Mouse (Mus musculus) midbrain, embryonic 16.5 days (tissue): Measurements from ENCODE around the gene Vmn2r37. TPM values are rescaled to one million over a fixed set of nuclear protein-coding genes. Genes with fewer than 3 reads are reported as not detected.
"Not testable (repeated sequence)": the region's sequence is repeated elsewhere in the genome, so short reads cannot be mapped to it uniquely, and the experiment has no call there.

Experiments used
- ATAC-seq: fragments of 200-750 bp; cut with Nextera tagmentation; 2 replicates; pipeline ENCODE4 v1.8.0; 2017; ENCODE audit warnings: moderate TSS enrichment
- H3K27ac ChIP-seq: fragments of 300-500 bp; sonication (generic); 2 replicates; pipeline ENCODE4 v1.5.1; 2014; ENCODE audit warnings: mild to moderate bottlenecking, low read length, mixed read lengths
- H3K27me3 ChIP-seq: fragments of 300-500 bp; sonication (generic); 2 replicates; pipeline ENCODE4 v1.6.1; 2014; ENCODE audit warnings: low read depth, low read length, mixed read lengths; ENCODE audit not compliant: control insufficient read depth, insufficient read depth
- H3K36me3 ChIP-seq: fragments of 300-500 bp; sonication (generic); 2 replicates; pipeline ENCODE4 v1.6.1; 2014; ENCODE audit warnings: mild to moderate bottlenecking, low read length, moderate library complexity, mixed read lengths; ENCODE audit not compliant: control insufficient read depth, insufficient read depth
- H3K4me1 ChIP-seq: fragments of 300-500 bp; sonication (generic); 2 replicates; pipeline ENCODE4 v1.6.1; 2014; ENCODE audit warnings: mild to moderate bottlenecking, low read length, mixed read lengths; ENCODE audit not compliant: control insufficient read depth, insufficient read depth
- H3K4me2 ChIP-seq: fragments of 300-500 bp; sonication (generic); 2 replicates; pipeline ENCODE4 v1.6.1; 2014; ENCODE audit warnings: mild to moderate bottlenecking, low read length, mixed read lengths
- H3K4me3 ChIP-seq: fragments of 300-500 bp; sonication (generic); 2 replicates; pipeline ENCODE4 v1.5.1; 2014; ENCODE audit warnings: low read depth, mild to moderate bottlenecking, low read length, moderate library complexity, mixed read lengths
- H3K9ac ChIP-seq: fragments of 300-500 bp; sonication (generic); 2 replicates; pipeline ENCODE4 v1.6.1; 2014; ENCODE audit warnings: low read depth, low read length, mixed read lengths
- H3K9me3 ChIP-seq: fragments of 300-500 bp; sonication (generic); replicated peaks from 2 replicates; pipeline ENCODE4 v1.6.1; 2014; ENCODE audit warnings: mild to moderate bottlenecking, low read length, mixed read lengths; ENCODE audit not compliant: control insufficient read depth, poor library complexity, severe bottlenecking
- WGBS: fragments of 180-500 bp; shearing (Covaris S2); extraction: QIAGEN DNeasy Blood & Tissue Kit; methylation state at CpG from one replicate; pipeline ENCODE4 v1.1.7; 2014; 5-methylcytosine and 5-hydroxymethylcytosine counted together
- polyA plus RNA-seq: library from polyadenylated mRNA; unstranded; fragments of >200 nt; fragmentation: Nextera tagmentation; extraction: Ambion mirVana; gene quantifications from 2 replicates; pipeline ENCODE4 v1.2.1, GENCODE M21; 2015

Vmn2r37 gene
- polyA plus RNA-seq, result not detected in 2 replicates

DNA sequence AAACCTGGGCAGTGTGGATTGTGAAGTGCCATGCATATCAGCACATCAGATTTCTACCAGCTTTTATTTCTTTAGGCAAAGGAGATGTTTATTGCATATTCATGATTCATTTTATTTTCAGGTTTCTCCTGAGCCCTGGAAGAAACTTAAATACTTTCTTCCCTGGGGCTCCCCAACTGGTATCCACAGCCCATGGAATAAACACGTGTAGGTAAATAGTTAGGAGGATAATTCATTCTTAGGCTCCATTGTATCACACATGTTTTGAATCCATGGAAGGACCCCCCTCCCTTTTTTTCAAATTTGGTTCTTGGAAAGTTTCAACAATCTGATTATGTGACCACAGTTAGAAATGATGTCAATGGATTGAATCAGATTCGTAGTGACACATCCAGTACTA, at the start of gene Vmn2r37:
TSS of gene Vmn2r37 (minus strand) at position 101 of the 400 bp plus-strand sequence.
- not testable (repeated sequence) for H3K9me3 ChIP-seq, H3K27me3 ChIP-seq, H3K4me1 ChIP-seq, H3K4me2 ChIP-seq, H3K9ac ChIP-seq, H3K36me3 ChIP-seq, ATAC-seq, H3K27ac ChIP-seq, H3K4me3 ChIP-seq
- 32% methylated on average over 1 of the region's 2 CpGs for WGBS

Other genes starting within 250 kb of the Vmn2r37 start
- gene Vmn2r39, start 192.9 kb downstream of the Vmn2r37 start, polyA plus RNA-seq, result not detected in 2 replicates
- gene Vmn2r38, start 125.8 kb downstream of the Vmn2r37 start, polyA plus RNA-seq, result not detected in 2 replicates